Mouse (Mus musculus): ENCODE data around the gene Cux2. TPM values are rescaled to one million over a fixed set of nuclear protein-coding genes. Genes with fewer than 3 reads are reported as not detected.
A peak's percentile ranks its signal among the peaks of the same experiment; 100 is the strongest.

Gene Cux2
- polyA plus RNA-seq, 1 experiment from 2014 or later: 16.9 TPM

GRCm38 (mm10) chr5:122079796-122080195, 29.9 kb upstream of the Cux2 start:
- 80% methylated on average over 7 of the region's 7 CpGs for WGBS
- H3K9ac ChIP-seq: no peak overlapping the region
- no peaks in the 10 kb centered on the region for H3K27me3 ChIP-seq
- H3K4me3 ChIP-seq: no peak overlapping the region
- no peaks in the 10 kb centered on the region for H3K36me3 ChIP-seq (ENCODE audit: poor library complexity, severe bottlenecking)
- H3K9me3 ChIP-seq (replicated peaks): 0 out of 2 replicates have a peak, but pooled peaks cover 4% of the 10 kb centered on the region
- H3K4me2 ChIP-seq: no peak overlapping the region
- H3K27ac ChIP-seq: no peak overlapping the region
- H3K4me1 ChIP-seq: no peaks in the 10 kb centered on the region
- no peak for ATAC-seq

DNA sequence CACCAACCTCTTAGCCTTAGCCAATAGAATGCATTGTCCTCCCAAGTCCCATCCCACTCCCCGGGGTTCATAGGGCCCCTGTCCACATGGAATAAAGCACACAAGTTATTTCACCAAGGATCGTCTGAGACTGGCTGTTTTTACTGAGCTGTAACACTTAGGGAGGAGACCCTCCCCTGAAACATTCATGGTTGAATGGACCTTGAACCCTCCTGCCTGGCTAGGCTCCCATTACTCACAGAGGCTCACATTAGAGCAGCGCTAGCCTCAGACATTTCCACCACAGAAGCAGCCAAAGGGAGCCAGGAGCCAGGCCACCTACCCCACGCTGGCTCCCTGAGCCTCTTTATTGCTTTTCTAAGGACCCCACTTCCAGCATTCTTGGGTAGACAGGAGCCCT, 27.3 kb upstream of the Cux2 start:
- Histone ChIP-seq H3K36me3 (ENCODE audit: poor library complexity, severe bottlenecking) (no peaks in the 10 kb centered on the region), H3K4me3 (no peak overlapping the region), H3K9me3 (replicated peaks) (0 out of 2 replicates have a peak, but pooled peaks cover 4% of the 10 kb centered on the region), H3K4me1 (no peaks in the 10 kb centered on the region), H3K27me3 (no peaks in the 10 kb centered on the region), H3K9ac (no peak overlapping the region), H3K4me2 (no peak overlapping the region), H3K27ac (no peak overlapping the region)
- WGBS: 74% methylated on average over 4 of the region's 4 CpGs
- no peak for ATAC-seq

DNA sequence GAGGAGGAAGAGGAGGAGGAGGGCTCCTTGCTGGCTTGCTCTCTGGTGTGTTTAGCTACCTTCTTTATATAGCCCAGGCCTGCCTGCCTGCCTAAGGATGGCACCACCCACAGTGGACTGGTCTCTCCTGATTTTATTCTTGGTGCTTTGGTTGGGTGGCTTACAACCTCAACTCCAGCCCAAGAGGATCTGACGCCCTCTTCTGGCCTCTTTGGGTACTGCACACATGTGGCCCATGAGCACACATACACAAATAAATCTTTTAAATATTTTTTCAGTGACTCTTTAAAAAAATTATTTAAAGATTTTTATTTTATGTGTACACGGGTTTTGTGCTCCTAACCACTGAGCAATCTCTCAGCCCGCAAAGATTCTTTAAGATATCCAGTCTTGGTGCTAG, 25.8 kb upstream of the Cux2 start:
- 55% methylated on average over 3 of the region's 3 CpGs for WGBS
- no peaks in the 10 kb centered on the region for H3K27me3 ChIP-seq
- no peak for ATAC-seq
- H3K27ac ChIP-seq: no peak overlapping the region
- H3K36me3 ChIP-seq (ENCODE audit: poor library complexity, severe bottlenecking): no peaks in the 10 kb centered on the region
- no peak overlapping the region for H3K4me3 ChIP-seq
- no peak overlapping the region for H3K9ac ChIP-seq
- no peaks in the 10 kb centered on the region for H3K4me1 ChIP-seq
- H3K4me2 ChIP-seq: no peak overlapping the region
- 0 out of 2 replicates have a peak, but pooled peaks cover 4% of the 10 kb centered on the region for H3K9me3 ChIP-seq (replicated peaks)

DNA sequence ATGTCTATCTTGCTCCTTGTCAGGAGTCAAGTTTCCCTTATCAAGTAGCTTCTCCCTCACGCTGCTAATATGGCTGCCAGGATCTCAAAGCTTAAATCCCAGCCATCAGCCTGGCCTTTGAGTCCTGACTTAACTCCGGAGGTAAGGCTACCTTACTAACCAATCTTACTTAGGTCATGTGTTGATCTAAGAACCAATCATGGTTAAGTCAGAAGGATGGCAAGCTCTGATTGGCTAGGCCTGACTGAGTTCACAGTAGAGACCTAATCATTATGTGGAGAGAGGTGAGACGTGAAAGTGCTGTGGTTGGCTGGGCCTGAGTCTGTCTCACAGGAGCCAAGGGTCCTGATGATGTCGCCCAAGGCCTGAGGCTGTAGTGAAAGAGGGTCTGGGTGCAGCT, 22.1 kb upstream of the Cux2 start:
- WGBS: 80% methylated on average over 4 of the region's 4 CpGs
- Histone ChIP-seq H3K27me3 (no peaks in the 10 kb centered on the region), H3K36me3 (ENCODE audit: poor library complexity, severe bottlenecking) (no peaks in the 10 kb centered on the region), H3K9me3 (replicated peaks) (no peaks in the 10 kb centered on the region), H3K4me3 (no peak overlapping the region), H3K4me2 (no peak overlapping the region), H3K9ac (no peak overlapping the region), H3K4me1 (no peaks in the 10 kb centered on the region), H3K27ac (no peak overlapping the region)
- no peak for ATAC-seq

DNA sequence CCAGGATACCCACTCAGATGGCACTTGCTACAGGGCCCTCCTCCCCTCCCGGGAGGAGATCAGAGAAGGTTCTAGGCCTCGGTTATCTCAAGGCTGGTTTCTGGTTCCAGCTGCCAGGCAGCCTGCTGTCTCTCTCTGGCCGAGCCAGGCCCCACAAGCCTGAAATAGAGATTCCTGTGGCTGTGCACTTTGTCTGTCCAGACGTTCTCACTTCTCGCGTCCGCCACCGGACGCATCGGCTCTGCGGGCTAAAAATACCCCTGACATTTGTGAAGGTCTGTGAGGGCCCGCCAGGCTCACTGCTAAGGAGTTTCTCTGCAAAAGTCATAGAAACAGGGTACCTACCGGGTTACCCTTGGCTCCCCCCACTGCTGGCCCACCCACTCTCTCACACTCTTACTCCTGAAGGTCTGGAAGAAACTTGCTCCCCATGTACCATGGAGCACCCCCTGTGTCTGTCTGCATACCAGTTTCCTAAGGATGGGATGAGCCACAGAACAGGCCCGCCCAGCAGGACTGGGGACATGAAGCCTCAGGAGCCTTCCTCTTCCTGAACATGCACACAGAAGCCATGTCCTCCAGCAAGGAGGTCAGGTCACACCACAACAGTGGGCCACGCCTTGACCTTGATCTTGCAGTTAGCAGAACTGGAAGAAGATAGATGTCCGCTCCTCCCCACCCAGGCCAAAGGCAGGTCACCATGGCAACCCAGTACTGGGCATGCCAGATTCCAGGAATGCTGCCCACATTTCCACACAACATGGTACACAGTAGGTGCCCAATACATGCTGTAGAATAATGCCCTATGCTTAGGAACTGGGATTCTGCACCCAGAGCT, 21.3 kb upstream of the Cux2 start:
- no peaks in the 10 kb centered on the region for H3K9me3 ChIP-seq (replicated peaks)
- no peak overlapping the region for H3K4me3 ChIP-seq
- H3K4me2 ChIP-seq: no peak overlapping the region
- no peak overlapping the region for H3K27ac ChIP-seq
- WGBS: 89% methylated on average over 16 of the region's 16 CpGs
- H3K9ac ChIP-seq: no peak overlapping the region
- H3K36me3 ChIP-seq (ENCODE audit: poor library complexity, severe bottlenecking): no peaks in the 10 kb centered on the region
- no peak for ATAC-seq
- no peaks in the 10 kb centered on the region for H3K27me3 ChIP-seq
- no peaks in the 10 kb centered on the region for H3K4me1 ChIP-seq

DNA sequence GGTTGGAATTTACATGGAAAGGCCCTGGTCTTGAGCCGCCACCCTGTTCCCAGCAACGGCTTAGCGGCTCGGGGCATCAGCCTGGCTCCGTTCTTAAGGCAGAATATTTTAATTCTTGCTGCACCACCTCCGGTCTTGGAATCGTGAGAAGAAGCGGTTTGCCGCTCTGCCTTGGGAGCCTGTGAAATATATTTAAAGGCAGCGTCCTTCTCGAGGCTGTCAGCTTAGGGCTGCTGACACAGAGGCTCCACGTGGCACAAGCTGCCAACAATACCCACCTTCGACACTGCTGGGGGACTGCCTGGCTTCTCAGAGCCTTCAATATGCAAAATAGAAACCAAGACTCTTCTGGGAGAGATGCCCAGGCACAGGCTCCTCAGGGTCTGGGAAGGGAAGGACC, 18.7 kb upstream of the Cux2 start:
- H3K27ac ChIP-seq: no peak overlapping the region
- no peak overlapping the region for H3K4me2 ChIP-seq
- 76% methylated on average over 13 of the region's 13 CpGs for WGBS
- H3K36me3 ChIP-seq (ENCODE audit: poor library complexity, severe bottlenecking): no peaks in the 10 kb centered on the region
- H3K4me1 ChIP-seq: no peaks in the 10 kb centered on the region
- H3K9me3 ChIP-seq (replicated peaks): no peaks in the 10 kb centered on the region
- ATAC-seq: no peak
- peak overlapping the region; percentile 12; the same call in 1 of the 2 replicates for H3K9ac ChIP-seq
- H3K27me3 ChIP-seq: no peaks in the 10 kb centered on the region
- H3K4me3 ChIP-seq: no peak overlapping the region

DNA sequence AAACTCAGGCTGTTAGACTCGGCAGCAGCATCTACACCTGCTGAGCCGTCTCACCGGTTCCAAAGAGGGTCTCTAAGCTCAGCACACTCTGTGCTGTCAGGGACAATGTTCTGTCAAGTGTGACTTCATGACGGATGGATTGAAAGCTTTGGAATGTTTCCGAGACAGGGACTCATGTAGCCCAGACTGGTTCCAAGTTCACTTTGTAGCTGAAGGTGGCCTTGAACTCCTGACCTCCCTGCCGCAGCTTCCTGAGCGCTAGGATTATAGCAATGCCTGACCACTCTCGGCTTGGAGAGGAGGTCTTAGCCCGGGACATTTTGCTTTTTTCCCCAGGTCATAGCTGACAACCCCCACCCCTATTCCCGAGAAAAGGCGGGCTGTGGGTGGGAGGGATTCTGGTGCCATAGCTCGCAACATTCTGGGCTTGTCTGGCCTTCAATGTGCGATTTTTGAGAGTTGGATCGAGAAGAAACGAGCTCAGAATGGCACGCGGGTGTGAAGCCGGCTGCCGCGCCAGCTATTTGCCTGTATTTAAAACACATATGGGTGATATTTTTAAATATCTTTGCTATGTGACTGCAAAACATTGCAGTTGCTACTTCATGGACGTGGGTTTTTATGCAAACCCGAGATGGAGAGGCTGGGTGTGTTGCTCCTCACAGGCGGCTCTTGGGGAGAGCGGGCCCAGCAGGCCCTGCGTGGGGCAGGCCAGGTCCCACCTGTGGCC, 13.5 kb upstream of the Cux2 start:
- no peak overlapping the region for H3K4me3 ChIP-seq
- ATAC-seq: no peak
- 76% methylated on average over 25 of the region's 25 CpGs for WGBS
- no peak overlapping the region for H3K9ac ChIP-seq
- H3K27ac ChIP-seq: no peak overlapping the region
- no peaks in the 10 kb centered on the region for H3K36me3 ChIP-seq (ENCODE audit: poor library complexity, severe bottlenecking)
- no peaks in the 10 kb centered on the region for H3K27me3 ChIP-seq
- H3K4me1 ChIP-seq: peaks cover 18% of the 10 kb centered on the region
- no peak overlapping the region for H3K4me2 ChIP-seq
- no peaks in the 10 kb centered on the region for H3K9me3 ChIP-seq (replicated peaks)

DNA sequence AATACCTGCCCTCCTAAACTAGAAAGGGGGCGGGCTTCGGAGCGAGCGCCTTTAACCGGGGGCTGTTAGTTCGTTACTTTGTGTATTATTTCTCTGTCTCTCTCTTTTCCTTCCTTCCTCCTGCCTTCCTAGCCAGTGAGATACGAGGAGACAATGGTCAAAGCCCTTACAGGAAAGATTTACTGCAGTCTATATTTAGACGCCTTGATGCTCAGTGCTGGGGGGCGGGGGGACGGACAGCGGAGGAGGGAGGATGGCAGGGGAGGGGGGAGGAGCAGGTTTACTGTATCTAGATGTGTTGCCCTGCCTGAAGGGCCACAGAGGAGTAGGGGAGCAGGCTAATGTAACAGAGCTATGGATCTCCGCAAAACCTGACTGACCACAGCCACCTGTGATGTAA, 12.6 kb upstream of the Cux2 start:
- Histone ChIP-seq H3K36me3 (ENCODE audit: poor library complexity, severe bottlenecking) (no peaks in the 10 kb centered on the region), H3K4me2 (no peak overlapping the region; the same call in 1 of the 2 replicates), H3K9me3 (replicated peaks) (peaks cover 3% of the 10 kb centered on the region; the same call in 1 of the 2 replicates), H3K9ac (no peak overlapping the region), H3K4me3 (no peak overlapping the region), H3K27ac (no peak overlapping the region), H3K4me1 (peaks cover 18% of the 10 kb centered on the region), H3K27me3 (no peaks in the 10 kb centered on the region)
- WGBS: 30% methylated on average over 12 of the region's 12 CpGs
- no peak for ATAC-seq

- peak overlapping the region; percentile 32 for H3K4me2 ChIP-seq
- no peak overlapping the region for H3K9ac ChIP-seq
These were observed 10.9 kb upstream of the Cux2 start for GRCm38 (mm10) chr5:122060767-122061333.

DNA sequence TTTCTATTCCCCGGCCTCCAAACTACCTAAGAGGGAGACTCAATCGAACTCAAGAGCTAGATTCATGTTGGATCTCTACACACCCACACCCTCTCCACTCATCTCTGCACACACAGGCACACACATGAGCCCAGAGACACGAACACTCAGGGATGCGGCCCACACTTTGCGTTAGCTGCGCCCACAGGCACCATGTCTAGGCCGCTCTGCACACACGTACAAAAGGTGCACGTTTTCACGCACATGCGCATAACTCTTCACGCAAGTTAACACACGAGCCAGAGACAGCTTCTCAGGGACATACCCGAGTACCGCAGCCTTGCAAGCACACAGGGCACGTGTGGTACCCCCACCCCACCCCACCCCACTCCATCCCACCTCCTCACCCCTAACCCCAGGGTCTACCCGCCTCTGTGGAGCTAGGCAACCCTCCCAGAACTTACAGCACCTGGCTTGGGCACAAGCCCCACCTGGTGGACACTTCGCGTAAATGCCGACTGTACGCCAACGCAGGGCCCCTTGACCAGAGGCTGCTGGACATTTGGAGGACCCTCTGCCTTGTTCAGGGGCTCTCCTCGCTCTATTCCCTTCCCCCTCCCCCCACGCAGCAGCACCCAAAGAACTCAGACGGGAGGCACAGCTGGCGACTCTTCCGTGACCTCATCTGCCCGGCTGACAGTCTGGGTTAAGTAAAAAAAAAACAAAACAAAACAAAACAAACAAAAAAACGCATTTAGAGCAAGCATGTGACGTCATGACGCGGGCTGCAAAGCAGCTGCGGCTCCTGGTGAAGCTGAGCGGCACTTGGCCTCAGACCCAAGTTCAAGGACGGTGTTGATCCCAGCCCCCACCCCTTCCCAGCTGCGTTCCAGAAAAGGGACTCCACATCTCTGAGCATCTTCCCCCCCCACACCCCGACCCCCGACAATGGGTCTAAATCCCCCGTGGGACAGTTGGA, 9.4 kb upstream of the Cux2 start:
- no peak overlapping the region for H3K27ac ChIP-seq
- H3K27me3 ChIP-seq: no peaks in the 10 kb centered on the region
- no peak overlapping the region for H3K4me3 ChIP-seq
- peak overlapping the region; percentile 54 for H3K4me2 ChIP-seq
- peak overlapping the region; percentile 30; the same call in 1 of the 2 replicates for H3K9ac ChIP-seq
- ATAC-seq: peak; percentile 42
- no peaks in the 10 kb centered on the region for H3K36me3 ChIP-seq (ENCODE audit: poor library complexity, severe bottlenecking)
- peaks cover 23% of the 10 kb centered on the region for H3K4me1 ChIP-seq
- H3K9me3 ChIP-seq (replicated peaks): peaks cover 7% of the 10 kb centered on the region; the same call in 1 of the 2 replicates
- 29% methylated on average over 39 of the region's 39 CpGs for WGBS

More at GRCm38 (mm10) chr5:122060767-122061333, 10.9 kb upstream of the Cux2 start:
- Histone ChIP-seq H3K36me3 (ENCODE audit: poor library complexity, severe bottlenecking) (no peaks in the 10 kb centered on the region), H3K27me3 (no peaks in the 10 kb centered on the region), H3K27ac (no peak overlapping the region), H3K9me3 (replicated peaks) (peaks cover 7% of the 10 kb centered on the region; the same call in 1 of the 2 replicates), H3K4me1 (peaks cover 18% of the 10 kb centered on the region), H3K4me3 (no peak overlapping the region)
- ATAC-seq: no peak
- WGBS: 22% methylated on average over 11 of the region's 12 CpGs

GRCm38 (mm10) chr5:122057622-122058021, 7.7 kb upstream of the Cux2 start:
- Histone ChIP-seq H3K4me3 (no peak overlapping the region), H3K4me1 (peaks cover 37% of the 10 kb centered on the region), H3K9me3 (replicated peaks) (peaks cover 7% of the 10 kb centered on the region; the same call in 1 of the 2 replicates), H3K27me3 (no peaks in the 10 kb centered on the region), H3K27ac (no peak overlapping the region), H3K36me3 (ENCODE audit: poor library complexity, severe bottlenecking) (no peaks in the 10 kb centered on the region), H3K9ac (no peak overlapping the region), H3K4me2 (no peak overlapping the region)
- 65% methylated on average over 6 of the region's 6 CpGs for WGBS
- no peak for ATAC-seq

All from forebrain, embryonic 13.5 days (tissue).